Mouse (Mus musculus): Measurements from ENCODE around the gene Ror1.

GRCm38 (mm10) chr4:100286111-100286541 lies 190.5 kb downstream of the Ror1 start:
- TF ChIP-seq CTCF (IDR thresholded peaks at IDR 0.05; ENCODE audit: low read depth, low read length) (no peak), GATA1 (IDR thresholded peaks at IDR 0.05; ENCODE audit: borderline replicate concordance, low read length) (no peak), POLR2AphosphoS5 (IDR thresholded peaks at IDR 0.05; ENCODE audit: insufficient replicate concordance, low read depth, low read length) (no peak), TAL1 (conservative IDR thresholded peaks at IDR 0.05; ENCODE audit: low read depth, low read length) (no peak)
